Mouse (Mus musculus) heart, embryonic 14.5 days (tissue): ENCODE data around the gene Ccdc63. TPM values are rescaled to one million over a fixed set of nuclear protein-coding genes. Genes with fewer than 3 reads are reported as not detected.

Experiments
- ATAC-seq: fragments of 200-750 bp; cut with Nextera tagmentation; 2 replicates; pipeline ENCODE4 v1.8.0; 2017; ENCODE audit warnings: low read depth, moderate TSS enrichment; ENCODE audit not compliant: insufficient number of reproducible peaks, insufficient read depth, low FRiP score
- H3K27ac ChIP-seq, 2 experiments: fragments of 200-500 bp in 1 of 2; fragments of 300-500 bp in 1 of 2; sonication (generic) in 1 of 2; replicated peaks in 1 of 2; 2 replicates each; pipeline ENCODE4 v1.5.1; 2012 to 2014; ENCODE audit warnings: low read depth in 2 of 2, low read length in 2 of 2, control low read depth in 1 of 2, mild to moderate bottlenecking in 1 of 2, mixed read lengths in 1 of 2; ENCODE audit not compliant: control insufficient read depth in 1 of 2, insufficient read depth in 1 of 2
- H3K27me3 ChIP-seq: fragments of 300-500 bp; sonication (generic); 2 replicates; pipeline ENCODE4 v1.6.1; 2014; ENCODE audit warnings: mild to moderate bottlenecking, low read length, control low read depth; ENCODE audit not compliant: control insufficient read depth, insufficient read depth
- H3K36me3 ChIP-seq: fragments of 300-500 bp; sonication (generic); 2 replicates; pipeline ENCODE4 v1.6.1; 2014; ENCODE audit warnings: mild to moderate bottlenecking, control low read depth, low read length, mixed read lengths; ENCODE audit not compliant: control insufficient read depth, insufficient read depth
- H3K4me1 ChIP-seq, 2 experiments: fragments of 200-500 bp in 1 of 2; fragments of 300-500 bp in 1 of 2; sonication (generic) in 1 of 2; 2 replicates each; pipeline ENCODE4 v1.6.1; 2012 to 2014; ENCODE audit warnings: low read length in 2 of 2, control low read depth in 1 of 2, mixed read lengths in 1 of 2; ENCODE audit not compliant: control insufficient read depth in 2 of 2, insufficient read depth in 2 of 2
- H3K4me2 ChIP-seq: fragments of 300-500 bp; sonication (generic); 2 replicates; pipeline ENCODE4 v1.6.1; 2014; ENCODE audit warnings: mild to moderate bottlenecking, low read length
- H3K4me3 ChIP-seq, 2 experiments: fragments of 200-500 bp in 1 of 2; fragments of 300-500 bp in 1 of 2; sonication (generic) in 1 of 2; 2 replicates each; pipeline ENCODE4 v1.5.1; 2012 to 2014; ENCODE audit warnings: low read length in 2 of 2, mild to moderate bottlenecking in 2 of 2, control low read depth in 1 of 2, low read depth in 1 of 2, moderate library complexity in 1 of 2; ENCODE audit not compliant: control insufficient read depth in 1 of 2, insufficient read depth in 1 of 2
- H3K9ac ChIP-seq: fragments of 300-500 bp; sonication (generic); 2 replicates; pipeline ENCODE4 v1.6.1; 2014; ENCODE audit warnings: mild to moderate bottlenecking, low read length
- H3K9me3 ChIP-seq: fragments of 300-500 bp; sonication (generic); 2 replicates; pipeline ENCODE4 v1.6.1; 2016; ENCODE audit warnings: low read length, control low read depth; ENCODE audit not compliant: control insufficient read depth
- WGBS: fragments of 180-500 bp; shearing (Covaris S2); extraction: QIAGEN DNeasy Blood & Tissue Kit; methylation state at CpG from one replicate; pipeline ENCODE4 v1.1.7; 2014; 5-methylcytosine and 5-hydroxymethylcytosine counted together
- polyA plus RNA-seq: library from polyadenylated mRNA; unstranded; fragments of >200 nt; fragmentation: Nextera tagmentation; extraction: Ambion mirVana; gene quantifications from 2 replicates; pipeline ENCODE4 v1.2.1, GENCODE M21; 2014

The Ccdc63 gene
- polyA plus RNA-seq, 1 experiment from 2014 or later: 0.85 TPM

DNA sequence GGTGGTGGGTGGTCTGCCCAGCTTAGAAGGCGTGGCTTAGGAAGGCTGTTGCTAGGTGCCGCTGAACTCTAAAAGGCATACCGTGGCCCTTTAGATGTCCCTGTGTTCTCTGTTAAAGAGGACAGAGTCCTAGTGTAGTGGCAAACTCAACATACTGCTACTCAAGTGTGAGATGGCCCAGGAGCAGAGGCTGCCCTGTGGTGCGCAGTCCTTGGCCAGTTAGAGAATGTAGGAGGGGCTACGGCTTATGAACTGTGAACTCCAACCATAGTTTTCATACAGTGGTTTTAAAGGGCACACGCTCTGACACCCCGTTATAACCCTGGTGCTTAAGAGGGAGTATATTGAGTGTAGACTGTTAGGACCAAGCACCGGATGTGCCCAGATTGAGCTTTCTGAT lies 30.4 kb upstream of the Ccdc63 start:
- H3K9ac ChIP-seq: no peak overlapping the region
- WGBS: 91% methylated on average over 8 of the region's 8 CpGs

GRCm38 (mm10) chr5:122168344-122169069 lies 27.9 kb upstream of the Ccdc63 start:
- H3K4me2 ChIP-seq: no peak overlapping the region
- peaks cover 96% of the 10 kb centered on the region for H3K36me3 ChIP-seq
- peaks cover 28 to 48% of the 10 kb centered on the region in 2 experiments for H3K4me1 ChIP-seq
- H3K9ac ChIP-seq: no peak overlapping the region
- ATAC-seq: no peak
- H3K27ac ChIP-seq: no peak overlapping the region; a peak in 1 of 4 replicates
- WGBS: 78% methylated on average over 13 of the region's 14 CpGs
- H3K27me3 ChIP-seq: no peaks in the 10 kb centered on the region
- H3K4me3 ChIP-seq: no peak overlapping the region
- H3K9me3 ChIP-seq: no peaks in the 10 kb centered on the region

More for the DNA sequence above, 30.4 kb upstream of the Ccdc63 start:
- Histone ChIP-seq H3K4me3 (no peak overlapping the region), H3K36me3 (peaks cover 87% of the 10 kb centered on the region), H3K4me1 (peaks cover 18 to 23% of the 10 kb centered on the region in 2 experiments), H3K4me2 (no peak overlapping the region), H3K27ac (no peak overlapping the region), H3K9me3 (no peaks in the 10 kb centered on the region), H3K27me3 (no peaks in the 10 kb centered on the region)
- ATAC-seq: no peak

DNA sequence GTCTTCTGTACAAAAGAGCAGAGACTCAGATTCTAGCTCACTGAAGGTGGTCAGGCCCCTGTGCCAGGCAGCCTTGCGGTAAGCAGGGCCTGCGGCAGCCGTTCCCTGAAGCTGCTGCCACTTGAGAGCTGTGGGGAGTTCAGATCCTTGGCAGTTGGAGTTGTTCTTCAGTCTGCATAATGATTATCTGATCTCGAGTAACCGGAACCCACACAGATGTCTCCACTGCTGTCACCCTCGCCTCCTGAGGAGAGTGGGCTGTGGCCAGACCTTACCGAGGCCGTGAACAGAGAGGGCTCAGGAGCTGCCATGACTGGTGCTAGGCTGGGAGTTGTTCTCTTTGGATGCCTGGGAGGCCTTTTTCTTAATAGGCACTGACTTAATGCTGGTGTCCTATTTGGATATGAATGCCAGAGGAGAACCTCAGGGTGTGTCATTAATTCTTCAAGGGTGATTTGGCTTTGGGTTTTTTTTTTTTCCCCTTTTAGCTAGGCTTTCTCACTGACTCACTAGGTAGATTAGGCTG lies 26.1 kb upstream of the Ccdc63 start:
- Histone ChIP-seq H3K27ac (peak overlapping the region in 1 of 2 experiments; percentile 8; a peak in 3 of 4 replicates), H3K9ac (peak overlapping the region; percentile 26), H3K9me3 (no peaks in the 10 kb centered on the region), H3K4me2 (peak overlapping the region; percentile 19), H3K27me3 (no peaks in the 10 kb centered on the region), H3K4me1 (peaks cover 40 to 66% of the 10 kb centered on the region in 2 experiments), H3K4me3 (no peak overlapping the region), H3K36me3 (peaks cover 95% of the 10 kb centered on the region)
- 42% methylated on average over 8 of the region's 8 CpGs for WGBS
- no peak for ATAC-seq

GRCm38 (mm10) chr5:122165233-122165915 lies 24.8 kb upstream of the Ccdc63 start:
- peaks cover 40 to 80% of the 10 kb centered on the region in 2 experiments for H3K4me1 ChIP-seq
- H3K4me2 ChIP-seq: no peak overlapping the region
- no peak overlapping the region; the same call in 1 of the 2 replicates for H3K9ac ChIP-seq
- no peaks in the 10 kb centered on the region for H3K27me3 ChIP-seq
- ATAC-seq: no peak
- H3K9me3 ChIP-seq: no peaks in the 10 kb centered on the region
- WGBS: 33% methylated on average over 6 of the region's 6 CpGs
- peaks cover 95% of the 10 kb centered on the region for H3K36me3 ChIP-seq
- peak overlapping the region in 1 of 2 experiments; percentile 45; a peak in 1 of 4 replicates for H3K27ac ChIP-seq
- no peak overlapping the region for H3K4me3 ChIP-seq

DNA sequence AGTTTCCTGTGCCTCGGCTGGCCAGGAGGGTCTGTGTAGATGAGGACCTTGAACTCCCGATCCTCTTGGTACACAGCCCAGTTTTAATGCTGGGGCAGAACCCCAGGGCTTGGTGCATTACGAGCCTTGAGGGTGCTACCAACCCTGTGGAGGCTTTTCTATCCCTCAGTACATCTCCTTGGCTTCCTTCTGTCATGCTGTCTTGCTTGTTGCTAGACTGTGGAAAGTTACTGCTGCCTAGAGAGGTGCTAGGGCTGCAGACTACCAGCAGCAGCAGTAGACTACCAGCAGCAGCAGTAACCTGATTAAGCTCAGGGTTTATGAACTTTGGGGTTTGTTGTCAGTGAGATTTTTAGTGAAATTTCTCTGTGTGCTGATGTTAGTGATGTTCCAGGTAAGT lies 23.4 kb upstream of the Ccdc63 start:
- H3K9ac ChIP-seq: peak overlapping the region; percentile 49; the same call in 1 of the 2 replicates
- 76% methylated on average over 3 of the region's 3 CpGs for WGBS
- no peak overlapping the region for H3K4me2 ChIP-seq
- H3K9me3 ChIP-seq: no peaks in the 10 kb centered on the region
- H3K27me3 ChIP-seq: no peaks in the 10 kb centered on the region
- no peak for ATAC-seq
- H3K36me3 ChIP-seq: peaks cover 91% of the 10 kb centered on the region
- H3K27ac ChIP-seq: no peak overlapping the region
- H3K4me1 ChIP-seq: peaks cover 43 to 89% of the 10 kb centered on the region in 2 experiments
- no peak overlapping the region for H3K4me3 ChIP-seq

DNA sequence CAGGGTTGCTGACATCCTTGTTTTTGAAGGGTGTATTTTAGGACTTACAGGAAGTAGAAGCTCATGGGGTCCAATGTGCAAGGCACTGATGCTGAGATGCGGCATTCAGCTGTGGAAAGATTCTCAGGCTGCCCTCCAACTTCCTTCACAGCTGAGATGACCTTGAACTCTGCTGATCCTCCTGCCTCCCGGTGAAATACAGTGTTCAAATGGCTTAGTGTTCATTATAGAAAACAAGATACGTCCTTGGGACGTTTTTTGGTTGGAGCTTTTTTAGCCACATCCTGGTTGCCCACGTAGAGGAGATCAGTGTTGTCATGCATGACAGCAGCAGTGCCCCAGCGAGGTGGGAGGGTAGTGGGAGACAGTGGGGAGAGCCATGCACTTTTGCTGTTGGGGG lies 22.6 kb upstream of the Ccdc63 start:
- no peak for ATAC-seq
- Histone ChIP-seq H3K9me3 (no peaks in the 10 kb centered on the region), H3K36me3 (peaks cover 83% of the 10 kb centered on the region), H3K4me1 (peaks cover 41 to 87% of the 10 kb centered on the region in 2 experiments), H3K4me2 (peak overlapping the region; percentile 28), H3K27me3 (no peaks in the 10 kb centered on the region), H3K4me3 (no peak overlapping the region), H3K27ac (peak overlapping the region; percentile 23 to 42; a peak in 2 of 4 replicates), H3K9ac (peak overlapping the region; percentile 61)
- WGBS: 29% methylated on average over 6 of the region's 6 CpGs

- peaks cover 42% of the 10 kb centered on the region for H3K36me3 ChIP-seq
- H3K27ac ChIP-seq: peak overlapping the region; percentile 34 to 87
- peak overlapping the region; percentile 85 for H3K9ac ChIP-seq
- H3K4me1 ChIP-seq: peaks cover 24 to 56% of the 10 kb centered on the region in 2 experiments
- peak overlapping the region; percentile 71 for H3K4me2 ChIP-seq
- H3K4me3 ChIP-seq: peak overlapping the region; percentile 92 to 99
- ATAC-seq: no peak; the same call in 1 of the 2 replicates
- no peaks in the 10 kb centered on the region for H3K27me3 ChIP-seq
- H3K9me3 ChIP-seq: no peaks in the 10 kb centered on the region
- 1% methylated on average over 37 of the region's 42 CpGs for WGBS
Observed at GRCm38 (mm10) chr5:122158557-122159515, 18.2 kb upstream of the Ccdc63 start.
